Mouse (Mus musculus) midbrain, embryonic 15.5 days (tissue): ENCODE data around the gene Clasp2. TPM values are rescaled to one million over a fixed set of nuclear protein-coding genes. Genes with fewer than 3 reads are reported as not detected.
A peak's percentile ranks its signal among the peaks of the same experiment; 100 is the strongest.

ENCODE experiments used
- ATAC-seq: fragments of 200-750 bp; cut with Nextera tagmentation; replicated peaks from 2 replicates; pipeline ENCODE4 v1.8.0; 2017; ENCODE audit warnings: moderate TSS enrichment
- H3K27ac ChIP-seq: fragments of 300-500 bp; sonication (generic); 2 replicates; pipeline ENCODE4 v1.5.1; 2015; ENCODE audit warnings: mild to moderate bottlenecking, inconsistent platforms
- H3K27me3 ChIP-seq: fragments of 300-500 bp; sonication (generic); replicated peaks from 2 replicates; pipeline ENCODE4 v1.6.1; 2015; ENCODE audit warnings: inconsistent platforms
- H3K36me3 ChIP-seq: fragments of 300-500 bp; sonication (generic); replicated peaks from 2 replicates; pipeline ENCODE4 v1.6.1; 2015; ENCODE audit warnings: inconsistent platforms
- H3K4me1 ChIP-seq: fragments of 300-500 bp; sonication (generic); 2 replicates; pipeline ENCODE4 v1.6.1; 2015; ENCODE audit warnings: inconsistent platforms
- H3K4me2 ChIP-seq: fragments of 300-500 bp; sonication (generic); 2 replicates; pipeline ENCODE4 v1.6.1; 2015; ENCODE audit warnings: inconsistent platforms, mild to moderate bottlenecking, moderate library complexity
- H3K4me3 ChIP-seq: fragments of 300-500 bp; sonication (generic); 2 replicates; pipeline ENCODE4 v1.5.1; 2015; ENCODE audit warnings: mild to moderate bottlenecking, inconsistent platforms
- H3K9ac ChIP-seq: fragments of 300-500 bp; sonication (generic); 2 replicates; pipeline ENCODE4 v1.6.1; 2015; ENCODE audit warnings: mild to moderate bottlenecking, inconsistent platforms
- H3K9me3 ChIP-seq: fragments of 300-500 bp; sonication (generic); 2 replicates; pipeline ENCODE4 v1.6.1; 2016; ENCODE audit warnings: inconsistent platforms
- WGBS: fragments of 180-500 bp; shearing (Covaris S2); methylation state at CpG from one replicate; pipeline ENCODE4 v1.1.7; 2015; ENCODE audit warnings: mixed read lengths; 5-methylcytosine and 5-hydroxymethylcytosine counted together
- polyA plus RNA-seq: library from polyadenylated mRNA; unstranded; fragments of >200 nt; fragmentation: Nextera tagmentation; extraction: Ambion mirVana; gene quantifications from 2 replicates; pipeline ENCODE4 v1.2.1, GENCODE M21; 2015

Clasp2 gene
- polyA plus RNA-seq, 1 experiment from 2014 or later, result 143 TPM

GRCm38 (mm10) chr9:113924883-113925282 lies 183.6 kb downstream of the Clasp2 start:
- Histone ChIP-seq H3K9me3 (no peaks in the 10 kb centered on the region), H3K4me1 (0 out of 2 replicates have a peak, but pooled peaks cover under 1% of the 10 kb centered on the region), H3K27me3 (no peaks in the 10 kb centered on the region), H3K27ac (no peak overlapping the region), H3K4me2 (no peak overlapping the region), H3K4me3 (no peak overlapping the region), H3K9ac (no peak overlapping the region), H3K36me3 (peaks cover 32% of the 10 kb centered on the region)
- no peak for ATAC-seq
- WGBS, result 91% methylated on average over 5 of the region's 5 CpGs

- Histone ChIP-seq H3K4me3 (no peak overlapping the region), H3K36me3 (peaks cover 13% of the 10 kb centered on the region; the same call in 1 of the 2 replicates), H3K9me3 (no peaks in the 10 kb centered on the region), H3K9ac (no peak overlapping the region), H3K27me3 (no peaks in the 10 kb centered on the region), H3K4me2 (no peak overlapping the region), H3K27ac (no peak overlapping the region), H3K4me1 (peaks cover 22% of the 10 kb centered on the region)
- no peak for ATAC-seq
- 84% methylated on average over 4 of the region's 4 CpGs for WGBS
These were observed 187.3 kb downstream of the Clasp2 start for GRCm38 (mm10) chr9:113928591-113928990.

GRCm38 (mm10) chr9:113929676-113930075 lies 188.4 kb downstream of the Clasp2 start:
- Histone ChIP-seq H3K27ac (peak overlapping the region; percentile 91), H3K36me3 (0 out of 2 replicates have a peak, but pooled peaks cover 3% of the 10 kb centered on the region), H3K9ac (no peak overlapping the region), H3K27me3 (no peaks in the 10 kb centered on the region), H3K9me3 (no peaks in the 10 kb centered on the region), H3K4me1 (peaks cover 29% of the 10 kb centered on the region), H3K4me2 (no peak overlapping the region), H3K4me3 (peak overlapping the region; percentile 78; the same call in 1 of the 2 replicates)
- ATAC-seq, result no peak
- 85% methylated on average over 1 of the region's 1 CpGs for WGBS

GRCm38 (mm10) chr9:113930534-113931374 lies 189.5 kb downstream of the Clasp2 start, which contains the start of gene Ubp1:
Gene Ubp1, plus strand, starts transcription at chr9:113930934.
- ATAC-seq, result peak; percentile 97
- Histone ChIP-seq H3K27me3 (no peaks in the 10 kb centered on the region), H3K4me1 (peaks cover 31% of the 10 kb centered on the region), H3K4me3 (peak within 1 kb of the TSS; percentile 78), H3K27ac (peak within 1 kb of the TSS; percentile 91), H3K36me3 (no peaks in the 10 kb centered on the region), H3K9me3 (no peaks in the 10 kb centered on the region), H3K4me2 (peak within 1 kb of the TSS; percentile 91), H3K9ac (peak within 1 kb of the TSS; percentile 82)
- under 1% methylated on average over 56 of the region's 86 CpGs for WGBS

GRCm38 (mm10) chr9:113931375-113932099 lies 190.3 kb downstream of the Clasp2 start:
- Histone ChIP-seq H3K27me3 (no peaks in the 10 kb centered on the region), H3K4me3 (peak overlapping the region; percentile 78), H3K4me2 (peak overlapping the region; percentile 91), H3K9me3 (no peaks in the 10 kb centered on the region), H3K27ac (peak overlapping the region; percentile 91), H3K9ac (peak overlapping the region; percentile 82), H3K4me1 (peaks cover 31% of the 10 kb centered on the region), H3K36me3 (no peaks in the 10 kb centered on the region)
- under 1% methylated on average over 83 of the region's 91 CpGs for WGBS
- peak; percentile 32 for ATAC-seq

- no peak for ATAC-seq
- Histone ChIP-seq H3K4me1 (peaks cover 31% of the 10 kb centered on the region), H3K36me3 (no peaks in the 10 kb centered on the region), H3K4me2 (peak overlapping the region; percentile 91), H3K27ac (peak overlapping the region; percentile 91), H3K27me3 (no peaks in the 10 kb centered on the region), H3K4me3 (peak overlapping the region; percentile 78), H3K9me3 (no peaks in the 10 kb centered on the region), H3K9ac (peak overlapping the region; percentile 82)
- WGBS, result 2% methylated on average over 8 of the region's 8 CpGs
These were observed 190.8 kb downstream of the Clasp2 start for GRCm38 (mm10) chr9:113932100-113932470.

- Histone ChIP-seq H3K27ac (no peak overlapping the region), H3K9ac (peak overlapping the region; percentile 82; the same call in 1 of the 2 replicates), H3K27me3 (no peaks in the 10 kb centered on the region), H3K4me3 (peak overlapping the region; percentile 78), H3K4me1 (peaks cover 31% of the 10 kb centered on the region), H3K36me3 (no peaks in the 10 kb centered on the region), H3K9me3 (no peaks in the 10 kb centered on the region), H3K4me2 (peak overlapping the region; percentile 91)
- no peak for ATAC-seq
- 25% methylated on average over 11 of the region's 11 CpGs for WGBS
These were observed 191.2 kb downstream of the Clasp2 start for GRCm38 (mm10) chr9:113932501-113932900.

GRCm38 (mm10) chr9:113935638-113936037 lies 194.4 kb downstream of the Clasp2 start:
- H3K4me1 ChIP-seq, result peaks cover 31% of the 10 kb centered on the region
- no peak overlapping the region for H3K9ac ChIP-seq
- H3K4me2 ChIP-seq, result no peak overlapping the region
- H3K27me3 ChIP-seq, result no peaks in the 10 kb centered on the region
- no peaks in the 10 kb centered on the region for H3K36me3 ChIP-seq
- no peaks in the 10 kb centered on the region for H3K9me3 ChIP-seq
- H3K4me3 ChIP-seq, result no peak overlapping the region
- 74% methylated on average over 5 of the region's 5 CpGs for WGBS
- no peak overlapping the region for H3K27ac ChIP-seq
- no peak for ATAC-seq

GRCm38 (mm10) chr9:113939063-113939850 lies 198.0 kb downstream of the Clasp2 start:
- H3K9me3 ChIP-seq, result no peaks in the 10 kb centered on the region
- no peaks in the 10 kb centered on the region for H3K27me3 ChIP-seq
- peaks cover 11% of the 10 kb centered on the region for H3K4me1 ChIP-seq
- no peak overlapping the region for H3K4me2 ChIP-seq
- no peak overlapping the region for H3K4me3 ChIP-seq
- 85% methylated on average over 9 of the region's 9 CpGs for WGBS
- H3K9ac ChIP-seq, result no peak overlapping the region
- ATAC-seq, result no peak
- H3K36me3 ChIP-seq, result no peaks in the 10 kb centered on the region
- H3K27ac ChIP-seq, result no peak overlapping the region

GRCm38 (mm10) chr9:113941103-113941805 lies 200.0 kb downstream of the Clasp2 start:
- ATAC-seq, result no peak
- 97% methylated on average over 3 of the region's 3 CpGs for WGBS
- Histone ChIP-seq H3K27me3 (no peaks in the 10 kb centered on the region), H3K9ac (no peak overlapping the region), H3K27ac (no peak overlapping the region), H3K4me1 (peaks cover 5% of the 10 kb centered on the region; the same call in 1 of the 2 replicates), H3K4me2 (no peak overlapping the region), H3K9me3 (no peaks in the 10 kb centered on the region), H3K36me3 (peaks cover 12% of the 10 kb centered on the region; the same call in 1 of the 2 replicates), H3K4me3 (no peak overlapping the region)

GRCm38 (mm10) chr9:113943372-113943771 lies 202.1 kb downstream of the Clasp2 start:
- Histone ChIP-seq H3K4me3 (no peak overlapping the region), H3K9ac (no peak overlapping the region), H3K36me3 (peaks cover 20% of the 10 kb centered on the region; the same call in 1 of the 2 replicates), H3K4me1 (peaks cover 5% of the 10 kb centered on the region; the same call in 1 of the 2 replicates), H3K4me2 (no peak overlapping the region), H3K27ac (no peak overlapping the region), H3K27me3 (no peaks in the 10 kb centered on the region), H3K9me3 (no peaks in the 10 kb centered on the region)
- ATAC-seq, result no peak
- WGBS, result 100% methylated on average over 1 of the region's 1 CpGs
